Mouse (Mus musculus) midbrain, postnatal 0 days (tissue): Measurements from ENCODE around the gene Kcnc3. TPM values are rescaled to one million over a fixed set of nuclear protein-coding genes. Genes with fewer than 3 reads are reported as not detected.

Experiments used
- ATAC-seq: fragments of 200-750 bp; cut with Nextera tagmentation; 2 replicates; pipeline ENCODE4 v1.8.0; 2017; ENCODE audit warnings: moderate number of reproducible peaks, mild to moderate bottlenecking, moderate TSS enrichment, moderate library complexity; ENCODE audit not compliant: low FRiP score
- DNase-seq: peaks from one replicate; pipeline ENCODE4 v3.0.0-alpha.2; 2015; ENCODE audit warnings: low spot score
- H3K27ac ChIP-seq: fragments of 300-500 bp; sonication (generic); 2 replicates; pipeline ENCODE4 v1.5.1; 2014; ENCODE audit warnings: low read depth, mild to moderate bottlenecking, low read length, mixed read lengths
- H3K27me3 ChIP-seq: fragments of 300-500 bp; sonication (generic); 2 replicates; pipeline ENCODE4 v1.6.1; 2014; ENCODE audit warnings: low read length, control low read depth, mixed read lengths; ENCODE audit not compliant: insufficient read depth
- H3K36me3 ChIP-seq: fragments of 300-500 bp; sonication (generic); 2 replicates; pipeline ENCODE4 v1.6.1; 2014; ENCODE audit warnings: low read length, control low read depth, mixed read lengths; ENCODE audit not compliant: insufficient read depth
- H3K4me1 ChIP-seq: fragments of 300-500 bp; sonication (generic); 2 replicates; pipeline ENCODE4 v1.6.1; 2014; ENCODE audit warnings: mild to moderate bottlenecking, control low read depth, antibody characterized with exemption, low read length, mixed read lengths; ENCODE audit not compliant: insufficient read depth
- H3K4me2 ChIP-seq: fragments of 300-500 bp; sonication (generic); 2 replicates; pipeline ENCODE4 v1.6.1; 2014; ENCODE audit warnings: low read depth, mild to moderate bottlenecking, low read length, mixed read lengths; ENCODE audit not compliant: poor library complexity, severe bottlenecking
- H3K4me3 ChIP-seq: fragments of 300-500 bp; sonication (generic); 2 replicates; pipeline ENCODE4 v1.5.1; 2014; ENCODE audit warnings: low read depth, mild to moderate bottlenecking, low read length, moderate library complexity
- H3K9ac ChIP-seq: fragments of 300-500 bp; sonication (generic); replicated peaks from 2 replicates; pipeline ENCODE4 v1.6.1; 2014; ENCODE audit warnings: mild to moderate bottlenecking, low read length, moderate library complexity, mixed read lengths; ENCODE audit not compliant: poor library complexity, severe bottlenecking
- H3K9me3 ChIP-seq: fragments of 300-500 bp; sonication (generic); 2 replicates; pipeline ENCODE4 v1.6.1; 2016; ENCODE audit warnings: low read length, control low read depth
- CTCF ChIP-seq: IDR thresholded peaks from 2 replicates; pipeline ENCODE4 v1.5.1; 2016; ENCODE audit warnings: antibody characterized with exemption, mild to moderate bottlenecking
- WGBS: fragments of 180-500 bp; shearing (Covaris S2); extraction: QIAGEN DNeasy Blood & Tissue Kit; methylation state at CpG from one replicate; pipeline ENCODE4 v1.1.7; 2014; 5-methylcytosine and 5-hydroxymethylcytosine counted together
- polyA plus RNA-seq: library from polyadenylated mRNA; unstranded; fragments of >200 nt; fragmentation: Nextera tagmentation; extraction: Ambion mirVana; gene quantifications from 2 replicates; pipeline ENCODE4 v1.2.1, GENCODE M21; 2015
- total RNA-seq: library from RNA; depleted of rRNA; stranded (reverse); fragments of >200 nt; gene quantifications from 2 replicates; pipeline ENCODE4 v1.2.3, GENCODE M21; 2014

Kcnc3 gene
- total and polyA plus RNA-seq, 2 experiments from 2014 or later: 6.6 to 25.4 TPM

DNA sequence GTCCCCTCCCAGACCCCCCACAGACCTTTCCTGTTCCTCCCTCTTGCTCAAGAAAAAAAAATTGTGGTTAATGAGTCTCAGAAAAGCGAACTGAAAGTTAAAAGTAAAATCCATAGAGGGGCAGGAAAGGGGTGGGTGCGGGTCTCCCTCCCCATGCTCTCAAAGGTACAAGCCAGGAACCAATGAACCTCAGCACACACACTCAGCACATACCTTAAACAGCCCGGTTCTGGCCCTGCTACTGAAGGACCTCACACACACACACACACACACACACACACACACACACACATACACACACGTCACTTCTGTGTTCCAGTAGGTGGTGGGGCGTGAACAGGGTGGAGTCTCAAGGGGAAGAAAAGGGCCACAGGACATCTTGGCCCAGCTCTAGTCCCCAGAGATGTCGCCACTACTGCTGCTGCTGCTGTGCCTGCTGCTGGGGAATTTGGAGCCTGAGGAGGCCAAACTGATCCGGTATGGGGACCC, 18.2 kb upstream of the Kcnc3 start, which contains the start of gene Napsa:
Napsa (plus strand) TSS at position 168 of the 489 bp plus-strand sequence.
- no peaks in the 10 kb centered on the region for H3K36me3 ChIP-seq
- H3K4me1 ChIP-seq: no peaks in the 10 kb centered on the region
- H3K27me3 ChIP-seq: no peaks in the 10 kb centered on the region
- ATAC-seq: no peak
- H3K9ac ChIP-seq: no peak within 1 kb of the TSS
- H3K4me3 ChIP-seq: no peak within 1 kb of the TSS
- H3K27ac ChIP-seq: no peak within 1 kb of the TSS
- H3K4me2 ChIP-seq: no peak within 1 kb of the TSS
- H3K9me3 ChIP-seq: no peaks in the 10 kb centered on the region
- WGBS: 36% methylated on average over 7 of the region's 7 CpGs
- no peak for DNase-seq
- TF ChIP-seq CTCF: no peak

DNA sequence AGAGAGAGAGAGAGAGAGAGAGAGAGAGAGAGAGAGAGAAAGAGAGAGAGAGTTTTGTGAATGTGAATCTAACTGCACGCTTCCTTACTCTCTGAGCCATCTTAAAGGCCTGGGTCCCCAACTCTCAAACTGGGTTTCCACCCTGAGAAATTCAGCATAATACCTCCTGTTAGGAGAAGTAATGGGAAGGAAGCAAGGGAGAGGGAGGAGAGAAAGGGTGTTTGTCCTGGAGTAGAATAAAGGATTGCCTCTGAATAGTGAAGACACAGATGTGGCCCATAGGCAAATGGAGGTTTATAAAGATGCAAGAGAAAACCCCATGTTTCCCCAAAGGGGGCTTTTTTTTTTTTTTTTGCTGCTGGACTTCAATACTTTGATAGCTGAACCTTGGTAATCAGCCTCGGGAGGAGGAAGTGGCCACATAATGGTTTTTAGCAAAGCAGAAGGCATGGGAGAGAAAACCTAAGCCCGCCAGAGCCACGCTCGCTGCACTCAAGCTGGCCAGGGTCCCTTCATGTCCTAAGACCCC, 17.4 kb upstream of the Kcnc3 start:
- 69% methylated on average over 5 of the region's 5 CpGs for WGBS
- no peak for ATAC-seq

DNA sequence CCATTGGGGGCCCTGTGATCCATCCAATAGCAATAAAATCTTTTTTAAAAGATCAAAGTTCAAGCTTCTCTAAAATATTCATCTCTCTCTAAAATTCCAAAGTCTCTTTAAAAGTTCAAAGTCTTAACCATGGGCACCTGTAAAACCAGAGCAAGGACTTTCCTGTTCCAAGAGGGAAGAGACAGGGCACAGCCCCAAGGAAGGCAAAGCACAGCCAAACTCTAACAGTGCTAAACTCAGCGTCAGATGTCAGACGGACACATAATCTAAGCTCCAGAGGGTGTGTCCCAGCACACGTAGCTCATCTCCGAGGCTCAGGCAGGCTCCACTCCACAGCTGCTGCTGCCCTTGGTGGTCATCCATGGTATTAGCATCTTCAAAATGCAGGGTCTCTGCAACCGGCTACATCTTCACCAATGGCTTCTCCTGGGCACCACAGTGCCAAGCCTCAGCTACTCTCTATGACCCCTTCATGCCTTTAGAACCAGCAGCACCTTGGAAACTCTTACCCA, 14.1 kb upstream of the Kcnc3 start:
- no peaks in the 10 kb centered on the region for H3K27me3 ChIP-seq
- DNase-seq (no peak), ATAC-seq (no peak)
- H3K36me3 ChIP-seq: no peaks in the 10 kb centered on the region
- 51% methylated on average over 5 of the region's 5 CpGs for WGBS
- H3K4me2 ChIP-seq: no peak overlapping the region
- no peak overlapping the region for H3K27ac ChIP-seq
- no peak overlapping the region for H3K4me3 ChIP-seq
- no peaks in the 10 kb centered on the region for H3K4me1 ChIP-seq
- H3K9me3 ChIP-seq: no peaks in the 10 kb centered on the region
- TF ChIP-seq CTCF: no peak
- H3K9ac ChIP-seq: no peak overlapping the region

More for the DNA sequence above, 17.4 kb upstream of the Kcnc3 start:
- DNase-seq: no peak
- Histone ChIP-seq H3K27me3 (no peaks in the 10 kb centered on the region), H3K4me2 (no peak overlapping the region), H3K27ac (no peak overlapping the region), H3K9ac (no peak overlapping the region), H3K36me3 (no peaks in the 10 kb centered on the region), H3K4me1 (no peaks in the 10 kb centered on the region), H3K9me3 (no peaks in the 10 kb centered on the region), H3K4me3 (no peak overlapping the region)
- no peak for TF ChIP-seq CTCF

DNA sequence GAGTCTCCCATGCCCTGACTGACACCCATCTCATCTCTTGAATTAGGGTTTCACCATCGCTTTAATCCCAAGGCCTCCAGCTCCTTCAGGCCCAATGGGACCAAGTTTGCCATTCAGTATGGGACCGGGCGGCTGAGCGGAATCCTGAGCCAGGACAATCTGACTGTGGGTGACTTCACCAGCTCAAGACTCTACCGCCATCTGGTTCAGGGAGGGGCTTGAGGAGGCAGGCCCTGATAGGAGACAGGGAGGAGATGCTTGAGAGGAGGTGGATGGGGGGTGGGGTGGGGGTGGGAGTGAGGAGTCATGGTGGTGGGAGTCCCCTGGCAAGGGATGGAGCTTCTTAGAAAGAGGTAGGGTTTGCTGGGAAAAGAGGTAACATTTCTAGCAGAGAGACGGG, 8.8 kb upstream of the Kcnc3 start:
- Histone ChIP-seq H3K4me2 (no peak overlapping the region), H3K4me1 (peaks cover 3% of the 10 kb centered on the region; the same call in 1 of the 2 replicates), H3K36me3 (no peaks in the 10 kb centered on the region), H3K9ac (no peak overlapping the region), H3K27me3 (no peaks in the 10 kb centered on the region), H3K9me3 (no peaks in the 10 kb centered on the region), H3K27ac (no peak overlapping the region), H3K4me3 (no peak overlapping the region)
- DNase-seq: no peak
- 81% methylated on average over 6 of the region's 6 CpGs for WGBS
- no peak for TF ChIP-seq CTCF
- no peak for ATAC-seq

DNA sequence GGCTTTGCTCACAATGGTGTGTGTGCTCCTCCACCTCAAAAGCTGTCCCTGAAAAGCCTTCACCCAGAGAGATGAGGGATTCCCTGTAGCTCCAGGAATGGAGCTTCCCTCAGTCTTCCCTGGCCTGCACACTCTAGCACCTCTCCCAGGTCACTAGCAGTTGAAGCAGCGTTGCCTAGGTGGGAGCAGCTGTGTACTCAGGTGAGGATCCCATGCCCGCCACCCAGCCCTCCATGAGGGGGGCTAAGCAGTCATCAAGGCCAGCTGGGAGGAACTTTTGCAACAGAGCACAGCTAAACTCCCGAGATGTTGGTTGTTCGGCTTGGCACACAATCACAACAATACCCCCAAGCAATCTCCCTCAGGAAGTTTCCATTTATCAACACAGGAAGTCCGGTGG, 7.8 kb upstream of the Kcnc3 start:
- no peak overlapping the region for H3K4me3 ChIP-seq
- WGBS: 67% methylated on average over 5 of the region's 5 CpGs
- no peaks in the 10 kb centered on the region for H3K9me3 ChIP-seq
- ATAC-seq: no peak
- no peak for DNase-seq
- H3K36me3 ChIP-seq: no peaks in the 10 kb centered on the region
- H3K4me2 ChIP-seq: no peak overlapping the region
- TF ChIP-seq CTCF: no peak
- H3K27ac ChIP-seq: no peak overlapping the region
- peaks cover 3% of the 10 kb centered on the region; the same call in 1 of the 2 replicates for H3K4me1 ChIP-seq
- H3K27me3 ChIP-seq: no peaks in the 10 kb centered on the region
- no peak overlapping the region for H3K9ac ChIP-seq

DNA sequence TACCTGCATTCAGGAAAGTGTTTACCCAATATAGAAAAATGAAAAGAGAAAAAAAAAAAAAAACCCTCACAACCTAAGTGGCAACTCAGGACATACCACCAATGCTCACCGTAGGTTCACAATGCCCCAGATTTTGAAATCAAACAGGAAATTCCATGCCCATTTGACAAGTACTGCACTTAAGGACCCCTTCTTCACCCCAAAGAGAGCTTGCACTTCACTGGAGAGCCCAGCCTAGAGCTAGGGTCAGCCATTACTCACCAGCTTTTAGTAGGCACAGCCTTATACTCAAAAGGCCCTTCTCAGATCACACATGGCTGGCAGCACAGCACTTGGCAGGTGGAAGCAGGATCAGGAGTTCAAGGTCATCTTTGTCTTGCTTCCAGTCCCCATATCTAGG, 7.3 kb upstream of the Kcnc3 start:
- Histone ChIP-seq H3K27ac (no peak overlapping the region), H3K27me3 (no peaks in the 10 kb centered on the region), H3K4me2 (no peak overlapping the region), H3K4me3 (no peak overlapping the region), H3K9ac (no peak overlapping the region), H3K4me1 (peaks cover 3% of the 10 kb centered on the region; the same call in 1 of the 2 replicates), H3K9me3 (no peaks in the 10 kb centered on the region), H3K36me3 (no peaks in the 10 kb centered on the region)
- WGBS: 91% methylated on average over 1 of the region's 1 CpGs
- ATAC-seq (no peak), DNase-seq (no peak)
- no peak for TF ChIP-seq CTCF
